Mouse (Mus musculus) olfactory bulb, adult 2 months (tissue): ENCODE measurements around the gene Slc15a1. TPM values are rescaled to one million over a fixed set of nuclear protein-coding genes. Genes with fewer than 3 reads are reported as not detected.

Source experiments
- H3K27ac ChIP-seq: fragments of 200-500 bp; 2 replicates; pipeline ENCODE4 v1.5.1; 2012; ENCODE audit warnings: low read depth, low read length; ENCODE audit not compliant: insufficient read depth
- H3K4me1 ChIP-seq: fragments of 200-500 bp; 2 replicates; pipeline ENCODE4 v1.6.1; 2012; ENCODE audit warnings: low read length; ENCODE audit not compliant: control insufficient read depth, insufficient read depth
- H3K4me3 ChIP-seq: fragments of 200-500 bp; 2 replicates; pipeline ENCODE4 v1.5.1; 2012; ENCODE audit warnings: mild to moderate bottlenecking, low read depth, low read length, moderate library complexity; ENCODE audit not compliant: insufficient read depth
- CTCF ChIP-seq: fragments of 200-500 bp; IDR thresholded peaks from 2 replicates; pipeline ENCODE4 v1.5.1; 2012; ENCODE audit warnings: low read depth, mild to moderate bottlenecking, low read length, moderate library complexity; ENCODE audit not compliant: insufficient read depth
- POLR2A ChIP-seq: fragments of 200-500 bp; IDR thresholded peaks from 2 replicates; pipeline ENCODE4 v1.6.1; 2012; ENCODE audit warnings: mild to moderate bottlenecking, low read depth, low read length, moderate library complexity; ENCODE audit not compliant: insufficient read depth
- WGBS: fragments of 180-500 bp; shearing (Covaris S2); methylation state at CpG from one replicate; pipeline ENCODE4 v1.1.7; 2018; 5-methylcytosine and 5-hydroxymethylcytosine counted together
- polyA plus RNA-seq: library from polyadenylated mRNA; stranded (reverse); fragments of >200 nt; gene quantifications from 2 replicates; pipeline ENCODE4 v1.2.4, GENCODE M21; 2012; ENCODE audit warnings: low replicate concordance; ENCODE audit not compliant: missing spikeins, insufficient read depth, insufficient read length

The Slc15a1 gene
- polyA plus RNA-seq, 1 experiment: not detected

DNA sequence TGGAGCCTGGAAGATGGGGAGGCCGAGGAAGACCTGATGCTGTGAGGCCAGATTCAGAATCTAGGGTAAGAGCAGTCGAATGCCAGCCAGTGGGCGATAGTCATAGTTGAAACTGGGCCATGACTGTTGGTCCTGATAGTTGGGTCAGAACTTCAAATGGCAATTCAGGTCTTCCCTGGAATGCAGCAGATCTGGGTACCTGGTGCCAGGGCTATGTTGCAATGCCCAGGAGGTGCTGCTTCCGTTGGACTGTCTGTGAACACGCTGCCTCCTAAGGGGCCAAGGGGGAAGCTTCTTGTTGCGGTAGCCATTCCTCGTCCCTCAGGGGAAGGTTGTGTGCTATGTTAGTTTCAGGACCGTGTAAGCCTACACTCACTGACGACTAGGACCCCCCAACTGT lies 25.8 kb upstream of the Slc15a1 start:
- no peak for TF ChIP-seq CTCF
- TF ChIP-seq POLR2A: no peak
- 93% methylated on average over 9 of the region's 9 CpGs for WGBS
- Histone ChIP-seq H3K27ac (no peak overlapping the region), H3K4me3 (no peak overlapping the region), H3K4me1 (no peaks in the 10 kb centered on the region)

- no peak overlapping the region for H3K4me3 ChIP-seq
- no peaks in the 10 kb centered on the region for H3K4me1 ChIP-seq
- TF ChIP-seq POLR2A: no peak
- TF ChIP-seq CTCF: no peak
- H3K27ac ChIP-seq: no peak overlapping the region
- 93% methylated on average over 3 of the region's 3 CpGs for WGBS
Measured at GRCm38 (mm10) chr14:121527883-121528282, 22.8 kb upstream of the Slc15a1 start.

- TF ChIP-seq POLR2A: no peak
- TF ChIP-seq CTCF: no peak
- WGBS: 89% methylated on average over 1 of the region's 1 CpGs
- Histone ChIP-seq H3K4me1 (no peaks in the 10 kb centered on the region), H3K27ac (no peak overlapping the region), H3K4me3 (no peak overlapping the region)
Measured at GRCm38 (mm10) chr14:121527201-121527600, 22.1 kb upstream of the Slc15a1 start.

GRCm38 (mm10) chr14:121521709-121522108 lies 16.7 kb upstream of the Slc15a1 start:
- Histone ChIP-seq H3K27ac (no peak overlapping the region), H3K4me3 (no peak overlapping the region), H3K4me1 (peaks cover 6% of the 10 kb centered on the region)
- whole genome bisulfite sequencing: 38% methylated on average over 4 of the region's 4 CpGs
- no peak for TF ChIP-seq POLR2A

- H3K27ac ChIP-seq: no peak overlapping the region
- TF ChIP-seq CTCF: no peak
- TF ChIP-seq POLR2A: no peak
- peaks cover 6% of the 10 kb centered on the region for H3K4me1 ChIP-seq
- H3K4me3 ChIP-seq: no peak overlapping the region
- 91% methylated on average over 5 of the region's 5 CpGs for WGBS
Measured at GRCm38 (mm10) chr14:121516881-121517280, 11.8 kb upstream of the Slc15a1 start.

- WGBS: 83% methylated on average over 2 of the region's 2 CpGs
- H3K4me3 ChIP-seq: no peak overlapping the region
- TF ChIP-seq POLR2A (no peak), CTCF (no peak)
- peaks cover 5% of the 10 kb centered on the region; the same call in 1 of the 2 replicates for H3K4me1 ChIP-seq
- H3K27ac ChIP-seq: no peak overlapping the region
Measured at GRCm38 (mm10) chr14:121508929-121509328, 3.9 kb upstream of the Slc15a1 start.

DNA sequence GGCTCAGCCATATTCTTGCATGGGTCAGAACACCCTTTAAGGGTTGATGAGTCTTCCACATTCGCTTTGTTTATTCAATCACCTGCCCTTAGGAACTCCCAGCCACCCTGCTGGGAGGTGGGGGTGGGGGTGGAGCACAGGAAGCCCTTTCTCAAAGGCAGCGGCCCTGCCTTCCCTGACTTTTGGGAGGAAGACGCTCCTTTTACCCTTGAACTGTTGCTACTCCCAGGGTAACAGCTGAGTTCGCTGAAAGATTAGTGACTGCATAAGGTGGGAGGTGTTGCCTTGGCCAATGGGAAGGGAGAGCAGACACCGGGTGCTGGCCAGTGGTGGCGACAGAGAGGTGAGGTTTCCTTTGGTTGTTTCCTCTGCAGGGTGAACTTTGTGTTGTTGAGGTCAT lies 1.3 kb upstream of the Slc15a1 start:
- Histone ChIP-seq H3K4me3 (no peak overlapping the region), H3K4me1 (peaks cover 5% of the 10 kb centered on the region; the same call in 1 of the 2 replicates), H3K27ac (no peak overlapping the region)
- WGBS: 50% methylated on average over 6 of the region's 6 CpGs
- TF ChIP-seq CTCF (no peak), POLR2A (no peak)

- Histone ChIP-seq H3K4me1 (peaks cover 5% of the 10 kb centered on the region; the same call in 1 of the 2 replicates), H3K27ac (no peak overlapping the region), H3K4me3 (no peak overlapping the region)
- TF ChIP-seq POLR2A: no peak
- no peak for TF ChIP-seq CTCF
- WGBS: 55% methylated on average over 9 of the region's 9 CpGs
Measured at GRCm38 (mm10) chr14:121505485-121505860, 421 bp upstream of the Slc15a1 start.

GRCm38 (mm10) chr14:121500577-121500976 lies 4.5 kb downstream of the Slc15a1 start:
- Histone ChIP-seq H3K4me1 (peaks cover 5% of the 10 kb centered on the region; the same call in 1 of the 2 replicates), H3K4me3 (no peak overlapping the region), H3K27ac (no peak overlapping the region)
- TF ChIP-seq CTCF (no peak), POLR2A (no peak)
- WGBS: 92% methylated on average over 2 of the region's 2 CpGs

GRCm38 (mm10) chr14:121499769-121500168 lies 5.3 kb downstream of the Slc15a1 start:
- TF ChIP-seq POLR2A (no peak), CTCF (no peak)
- Histone ChIP-seq H3K4me3 (no peak overlapping the region), H3K27ac (no peak overlapping the region), H3K4me1 (peaks cover 1% of the 10 kb centered on the region; the same call in 1 of the 2 replicates)
- WGBS: 51% methylated on average over 1 of the region's 1 CpGs
